Mouse (Mus musculus) spleen, adult 2 months (tissue): ENCODE measurements around the gene Pygm.

Experiments used
- CTCF ChIP-seq: fragments of 200-500 bp; IDR thresholded peaks from 2 replicates; pipeline ENCODE4 v1.5.1; 2011; ENCODE audit warnings: mild to moderate bottlenecking, inconsistent platforms; ENCODE audit not compliant: insufficient read depth, insufficient read length, insufficient replicate concordance; ENCODE audit errors: extremely low read depth
- POLR2A ChIP-seq: fragments of 200-500 bp; IDR thresholded peaks from 2 replicates; pipeline ENCODE4 v1.6.1; 2011; ENCODE audit warnings: low read depth, low read length, inconsistent platforms

DNA sequence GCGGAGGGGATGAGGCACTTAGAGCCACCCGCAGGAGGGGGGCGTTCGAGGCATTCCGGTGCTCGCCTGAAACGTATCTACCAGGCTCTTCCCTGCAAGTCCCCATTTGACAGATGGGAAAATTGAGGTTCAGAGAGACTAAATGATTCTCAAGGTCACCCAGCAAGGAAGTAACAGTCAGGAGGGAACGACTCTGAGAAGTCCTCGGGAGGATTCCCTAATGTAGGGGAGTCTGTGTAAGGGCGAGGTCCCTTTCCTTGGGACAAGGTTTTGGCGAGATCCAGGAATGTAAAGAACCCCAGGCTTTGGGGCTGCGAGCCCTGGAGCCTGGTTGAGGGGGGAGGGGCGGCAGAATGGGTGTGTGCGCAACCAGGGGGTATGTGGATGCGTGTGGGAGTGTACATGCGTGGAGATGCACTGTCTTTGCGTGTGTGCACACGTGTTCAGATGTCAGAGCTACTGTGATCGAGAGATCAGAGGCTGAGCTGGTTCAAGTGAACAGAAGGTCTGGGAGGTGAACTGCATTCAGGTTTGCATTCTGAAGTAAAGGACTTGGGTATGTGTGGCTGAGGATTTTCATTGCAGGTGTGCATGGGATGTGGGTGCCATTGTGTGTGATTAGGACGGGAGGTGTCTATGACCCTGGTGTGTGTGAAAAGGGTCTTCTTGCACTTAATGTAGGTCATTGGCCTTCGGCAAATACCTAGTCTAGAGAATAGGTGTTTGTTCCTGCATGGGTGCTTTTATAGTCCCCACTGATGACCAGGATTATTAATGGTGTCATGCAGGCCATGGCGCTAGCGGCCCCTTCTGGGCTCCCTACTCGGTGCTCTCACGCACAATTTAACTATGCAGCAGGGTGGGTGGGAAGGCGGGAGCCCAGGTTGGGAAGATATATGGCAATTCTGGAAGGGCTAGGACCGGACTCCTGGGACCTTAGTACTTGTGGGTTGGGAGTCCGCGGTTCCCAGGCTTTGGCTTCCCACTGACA lies 16.2 kb downstream of the Pygm start:
- TF ChIP-seq POLR2A: no peak
- TF ChIP-seq CTCF: no peak
